Mouse (Mus musculus): ENCODE measurements around the gene Myh7b. TPM values are rescaled to one million over a fixed set of nuclear protein-coding genes. Genes with fewer than 3 reads are reported as not detected.
"Not testable (repeated sequence)": the region's sequence is repeated elsewhere in the genome, so short reads cannot be mapped to it uniquely, and the experiment has no call there.

Myh7b gene
- polyA plus RNA-seq, 1 experiment from 2014 or later: 0.67 TPM

- 73% methylated on average over 9 of the region's 9 CpGs for WGBS
- DNase-seq (ENCODE audit: extremely low spot score, low spot score): no peak
These were observed 25.9 kb upstream of the Myh7b start for GRCm38 (mm10) chr2:155585082-155585481.

GRCm38 (mm10) chr2:155585486-155585885 lies 25.5 kb upstream of the Myh7b start:
- WGBS: 51% methylated on average over 10 of the region's 10 CpGs
- Histone ChIP-seq H3K4me3 (no peak overlapping the region), H3K4me1 (peaks cover 12% of the 10 kb centered on the region), H3K27ac (no peak overlapping the region), H3K36me3 (replicated peaks) (no peaks in the 10 kb centered on the region), H3K9me3 (no peaks in the 10 kb centered on the region), H3K27me3 (ENCODE audit: poor library complexity, severe bottlenecking) (no peaks in the 10 kb centered on the region)
- DNase-seq (ENCODE audit: extremely low spot score, low spot score): no peak

More at GRCm38 (mm10) chr2:155585082-155585481, 25.9 kb upstream of the Myh7b start:
- no peaks in the 10 kb centered on the region for H3K27me3 ChIP-seq (ENCODE audit: poor library complexity, severe bottlenecking)
- no peaks in the 10 kb centered on the region for H3K9me3 ChIP-seq
- H3K4me3 ChIP-seq: no peak overlapping the region
- no peak overlapping the region for H3K27ac ChIP-seq
- no peaks in the 10 kb centered on the region for H3K36me3 ChIP-seq (replicated peaks)
- peaks cover 12% of the 10 kb centered on the region for H3K4me1 ChIP-seq

- H3K27me3 ChIP-seq (ENCODE audit: poor library complexity, severe bottlenecking): no peaks in the 10 kb centered on the region
- DNase-seq (ENCODE audit: extremely low spot score, low spot score): no peak
- no peaks in the 10 kb centered on the region for H3K9me3 ChIP-seq
- H3K27ac ChIP-seq: no peak overlapping the region
- WGBS: 86% methylated on average over 3 of the region's 3 CpGs
- peaks cover 29% of the 10 kb centered on the region for H3K4me1 ChIP-seq
- H3K4me3 ChIP-seq: no peak overlapping the region
- no peaks in the 10 kb centered on the region for H3K36me3 ChIP-seq (replicated peaks)
These were observed 22.9 kb upstream of the Myh7b start for GRCm38 (mm10) chr2:155588136-155588535.

- no peak for DNase-seq (ENCODE audit: extremely low spot score, low spot score)
- WGBS: 87% methylated on average over 6 of the region's 6 CpGs
These were observed 21.5 kb upstream of the Myh7b start for GRCm38 (mm10) chr2:155589521-155589920.

GRCm38 (mm10) chr2:155590876-155591275 lies 20.1 kb upstream of the Myh7b start:
- Histone ChIP-seq H3K4me1 (peaks cover 20% of the 10 kb centered on the region), H3K4me3 (no peak overlapping the region), H3K9me3 (no peaks in the 10 kb centered on the region), H3K27ac (0 out of 2 replicates have a peak overlapping the region, but pooled peaks have one; percentile 90), H3K36me3 (replicated peaks) (no peaks in the 10 kb centered on the region), H3K27me3 (ENCODE audit: poor library complexity, severe bottlenecking) (no peaks in the 10 kb centered on the region)
- 97% methylated on average over 2 of the region's 2 CpGs for WGBS
- DNase-seq (ENCODE audit: extremely low spot score, low spot score): no peak

More at GRCm38 (mm10) chr2:155589521-155589920, 21.5 kb upstream of the Myh7b start:
- Histone ChIP-seq H3K4me1 (peaks cover 30% of the 10 kb centered on the region), H3K4me3 (no peak overlapping the region), H3K27ac (no peak overlapping the region), H3K27me3 (ENCODE audit: poor library complexity, severe bottlenecking) (no peaks in the 10 kb centered on the region), H3K9me3 (no peaks in the 10 kb centered on the region), H3K36me3 (replicated peaks) (no peaks in the 10 kb centered on the region)

- H3K4me1 ChIP-seq: peaks cover 18% of the 10 kb centered on the region
- DNase-seq (ENCODE audit: extremely low spot score, low spot score): peak; percentile 21
These were observed 19.3 kb upstream of the Myh7b start for GRCm38 (mm10) chr2:155591676-155592075.

GRCm38 (mm10) chr2:155592137-155592853 lies 18.7 kb upstream of the Myh7b start, which contains the start of gene Gss:
Gss (minus strand) TSS chr2:155592810.
- peak within 1 kb of the TSS; percentile 90 for H3K27ac ChIP-seq
- H3K4me1 ChIP-seq: peaks cover 18% of the 10 kb centered on the region
- DNase-seq (ENCODE audit: extremely low spot score, low spot score): peak; percentile 100
- no peaks in the 10 kb centered on the region for H3K36me3 ChIP-seq (replicated peaks)
- H3K4me3 ChIP-seq: peak within 1 kb of the TSS; percentile 70
- WGBS: under 1% methylated on average over 53 of the region's 53 CpGs
- no peaks in the 10 kb centered on the region for H3K9me3 ChIP-seq
- H3K27me3 ChIP-seq (ENCODE audit: poor library complexity, severe bottlenecking): no peaks in the 10 kb centered on the region

More at GRCm38 (mm10) chr2:155591676-155592075, 19.3 kb upstream of the Myh7b start:
- WGBS: 9% methylated on average over 6 of the region's 6 CpGs
- Histone ChIP-seq H3K4me3 (peak overlapping the region; percentile 70), H3K9me3 (no peaks in the 10 kb centered on the region), H3K36me3 (replicated peaks) (no peaks in the 10 kb centered on the region), H3K27me3 (ENCODE audit: poor library complexity, severe bottlenecking) (no peaks in the 10 kb centered on the region), H3K27ac (peak overlapping the region; percentile 90)

- Histone ChIP-seq H3K36me3 (replicated peaks) (no peaks in the 10 kb centered on the region), H3K4me1 (peaks cover 18% of the 10 kb centered on the region), H3K27me3 (ENCODE audit: poor library complexity, severe bottlenecking) (no peaks in the 10 kb centered on the region), H3K27ac (peak overlapping the region; percentile 90), H3K9me3 (no peaks in the 10 kb centered on the region), H3K4me3 (peak overlapping the region; percentile 70)
- no peak for DNase-seq (ENCODE audit: extremely low spot score, low spot score)
- WGBS: 0% methylated on average over 9 of the region's 9 CpGs
These were observed 18.1 kb upstream of the Myh7b start for GRCm38 (mm10) chr2:155592854-155593283.

- WGBS: 87% methylated on average over 6 of the region's 6 CpGs
- Histone ChIP-seq H3K27me3 (ENCODE audit: poor library complexity, severe bottlenecking) (no peaks in the 10 kb centered on the region), H3K36me3 (replicated peaks) (no peaks in the 10 kb centered on the region), H3K4me1 (peaks cover 18% of the 10 kb centered on the region), H3K4me3 (no peak overlapping the region), H3K9me3 (no peaks in the 10 kb centered on the region), H3K27ac (no peak overlapping the region)
- no peak for DNase-seq (ENCODE audit: extremely low spot score, low spot score)
These were observed 15.5 kb upstream of the Myh7b start for GRCm38 (mm10) chr2:155595516-155595915.

- Histone ChIP-seq H3K4me3 (no peak overlapping the region), H3K9me3 (no peaks in the 10 kb centered on the region), H3K27me3 (ENCODE audit: poor library complexity, severe bottlenecking) (no peaks in the 10 kb centered on the region), H3K36me3 (replicated peaks) (no peaks in the 10 kb centered on the region), H3K4me1 (peaks cover 11% of the 10 kb centered on the region), H3K27ac (no peak overlapping the region)
- WGBS: 71% methylated on average over 3 of the region's 3 CpGs
- no peak for DNase-seq (ENCODE audit: extremely low spot score, low spot score)
These were observed 7.3 kb upstream of the Myh7b start for GRCm38 (mm10) chr2:155603707-155604106.

- H3K36me3 ChIP-seq (replicated peaks): no peaks in the 10 kb centered on the region
These were observed 6.3 kb upstream of the Myh7b start for GRCm38 (mm10) chr2:155604560-155605235.

GRCm38 (mm10) chr2:155605236-155605589 lies 5.8 kb upstream of the Myh7b start:
- not testable (repeated sequence) for DNase-seq (ENCODE audit: extremely low spot score, low spot score); H3K4me3 ChIP-seq; H3K9me3 ChIP-seq; H3K27me3 ChIP-seq (ENCODE audit: poor library complexity, severe bottlenecking); H3K36me3 ChIP-seq (replicated peaks)
- WGBS: 80% methylated on average over 4 of the region's 4 CpGs
- Histone ChIP-seq H3K27ac (0 out of 2 replicates have a peak overlapping the region, but pooled peaks have one; percentile 13), H3K4me1 (peaks cover 11% of the 10 kb centered on the region)

More at GRCm38 (mm10) chr2:155604560-155605235, 6.3 kb upstream of the Myh7b start:
- no peak for DNase-seq (ENCODE audit: extremely low spot score, low spot score)
- no peaks in the 10 kb centered on the region for H3K27me3 ChIP-seq (ENCODE audit: poor library complexity, severe bottlenecking)
- H3K27ac ChIP-seq: peak overlapping the region; percentile 13; the same call in 1 of the 2 replicates
- H3K4me3 ChIP-seq: no peak overlapping the region
- no peaks in the 10 kb centered on the region for H3K9me3 ChIP-seq
- H3K4me1 ChIP-seq: peaks cover 11% of the 10 kb centered on the region
- 52% methylated on average over 10 of the region's 10 CpGs for WGBS

GRCm38 (mm10) chr2:155606360-155606759 lies 4.7 kb upstream of the Myh7b start:
- Histone ChIP-seq H3K27ac (0 out of 2 replicates have a peak overlapping the region, but pooled peaks have one; percentile 44), H3K4me3 (no peak overlapping the region), H3K4me1 (peaks cover 16% of the 10 kb centered on the region), H3K36me3 (replicated peaks) (no peaks in the 10 kb centered on the region), H3K27me3 (ENCODE audit: poor library complexity, severe bottlenecking) (0 out of 2 replicates have a peak, but pooled peaks cover 1% of the 10 kb centered on the region), H3K9me3 (no peaks in the 10 kb centered on the region)
- 88% methylated on average over 4 of the region's 4 CpGs for WGBS
- DNase-seq (ENCODE audit: extremely low spot score, low spot score): no peak

Measured in forebrain, embryonic 10.5 days (tissue).